Mouse (Mus musculus) stomach, embryonic 16.5 days (tissue): Measurements from ENCODE around the gene Ap5z1. TPM values are rescaled to one million over a fixed set of nuclear protein-coding genes. Genes with fewer than 3 reads are reported as not detected.

ENCODE experiments used
- ATAC-seq: fragments of 200-750 bp; cut with Nextera tagmentation; 2 replicates; pipeline ENCODE4 v1.8.0; 2017; ENCODE audit warnings: moderate number of reproducible peaks, moderate TSS enrichment; ENCODE audit not compliant: insufficient read depth, low FRiP score
- H3K27ac ChIP-seq: fragments of 300-500 bp; sonication (generic); 2 replicates; pipeline ENCODE4 v1.5.1; 2014; ENCODE audit warnings: low read length
- H3K27me3 ChIP-seq: fragments of 300-500 bp; sonication (generic); 2 replicates; pipeline ENCODE4 v1.6.1; 2014; ENCODE audit warnings: low read length, control low read depth, mixed read lengths; ENCODE audit not compliant: control insufficient read depth, insufficient read depth
- H3K36me3 ChIP-seq: fragments of 300-500 bp; sonication (generic); 2 replicates; pipeline ENCODE4 v1.6.1; 2014; ENCODE audit warnings: low read length; ENCODE audit not compliant: control insufficient read depth, insufficient read depth
- H3K4me1 ChIP-seq: fragments of 300-500 bp; sonication (generic); 2 replicates; pipeline ENCODE4 v1.6.1; 2014; ENCODE audit warnings: low read length, control low read depth, mixed read lengths; ENCODE audit not compliant: control insufficient read depth, insufficient read depth
- H3K4me2 ChIP-seq: fragments of 300-500 bp; sonication (generic); 2 replicates; pipeline ENCODE4 v1.6.1; 2014; ENCODE audit warnings: low read depth, low read length, mixed read lengths
- H3K4me3 ChIP-seq: fragments of 300-500 bp; sonication (generic); replicated peaks from 2 replicates; pipeline ENCODE4 v1.5.1; 2014; ENCODE audit warnings: mild to moderate bottlenecking, low read length
- H3K9ac ChIP-seq: fragments of 300-500 bp; sonication (generic); 2 replicates; pipeline ENCODE4 v1.6.1; 2014; ENCODE audit warnings: low read length
- H3K9me3 ChIP-seq: fragments of 300-500 bp; sonication (generic); replicated peaks from 2 replicates; pipeline ENCODE4 v1.6.1; 2016; ENCODE audit warnings: low read length, control low read depth; ENCODE audit not compliant: control insufficient read depth
- WGBS: fragments of 180-500 bp; shearing (Covaris S2); extraction: QIAGEN DNeasy Blood & Tissue Kit; methylation state at CpG from one replicate; pipeline ENCODE4 v1.1.7; 2014; 5-methylcytosine and 5-hydroxymethylcytosine counted together
- polyA plus RNA-seq: library from polyadenylated mRNA; unstranded; fragments of >200 nt; fragmentation: Nextera tagmentation; extraction: Ambion mirVana; gene quantifications from 2 replicates; pipeline ENCODE4 v1.2.1, GENCODE M21; 2015

Gene Ap5z1
- polyA plus RNA-seq, 1 experiment from 2014 or later, result 10.4 TPM

- Histone ChIP-seq H3K9me3 (no peaks in the 10 kb centered on the region), H3K4me1 (no peaks in the 10 kb centered on the region), H3K4me3 (no peak overlapping the region), H3K36me3 (no peaks in the 10 kb centered on the region), H3K27me3 (no peaks in the 10 kb centered on the region), H3K9ac (no peak overlapping the region), H3K4me2 (no peak overlapping the region), H3K27ac (no peak overlapping the region)
- 86% methylated on average over 3 of the region's 3 CpGs for WGBS
- no peak for ATAC-seq
These were observed 29.6 kb downstream of the Ap5z1 start for GRCm38 (mm10) chr5:142493307-142493706.

DNA sequence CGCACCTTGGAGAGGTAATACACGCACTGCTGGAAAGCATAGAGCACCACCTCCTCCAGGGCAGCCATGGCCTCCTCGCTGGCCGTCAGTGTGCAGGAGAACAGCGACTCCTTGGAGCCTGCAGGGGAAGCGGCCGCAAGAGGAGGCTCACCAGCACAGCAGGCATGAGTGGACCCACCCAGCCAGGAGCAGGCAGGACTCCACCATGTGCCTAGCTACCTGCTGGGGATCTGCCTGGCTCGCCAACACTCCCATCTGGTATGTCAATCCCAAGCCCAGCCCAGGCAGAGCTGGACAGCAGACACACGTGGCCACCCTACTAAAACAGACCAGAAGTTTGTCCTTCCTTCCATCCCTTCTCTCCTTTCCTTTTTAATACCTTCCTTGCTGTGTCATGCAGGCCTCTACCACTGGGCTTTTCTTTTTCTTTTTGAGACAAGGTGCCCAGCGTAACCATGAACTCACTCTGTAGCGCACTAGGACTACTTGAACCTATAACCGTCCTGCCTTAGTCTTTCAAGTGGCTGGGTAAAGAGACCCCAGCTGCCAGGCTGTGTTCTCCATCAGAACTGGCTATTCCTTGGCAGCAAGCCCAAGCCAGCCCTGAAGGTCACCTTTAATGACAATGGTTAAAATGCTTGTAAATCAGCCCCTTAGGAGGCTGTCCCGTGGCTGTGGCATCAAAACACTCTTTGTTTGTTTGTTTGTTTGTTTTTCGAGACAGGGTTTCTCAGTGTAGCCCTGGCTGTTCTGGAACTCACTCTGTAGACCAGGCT is 31.8 kb downstream of the Ap5z1 start:
- no peak for ATAC-seq

DNA sequence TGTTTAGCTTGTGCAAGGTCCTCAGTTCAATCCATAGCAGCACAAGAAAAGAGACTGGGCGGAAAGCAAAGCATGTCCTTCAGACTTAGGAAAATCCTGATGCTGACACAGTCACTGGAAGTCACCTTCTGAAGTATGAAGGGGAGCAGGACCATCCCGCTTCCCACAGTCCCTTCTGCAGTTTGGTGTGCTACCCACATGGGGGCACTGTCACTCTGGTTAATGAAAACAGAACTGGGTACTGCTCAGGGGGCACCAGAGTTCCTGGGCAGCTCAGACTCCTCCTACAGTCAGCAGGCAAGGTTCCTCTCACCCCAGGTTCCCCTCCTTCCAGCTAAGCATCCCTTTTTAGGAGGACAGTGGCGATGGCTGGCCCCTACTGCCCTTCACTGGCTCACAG is 35.2 kb downstream of the Ap5z1 start:
- no peak for ATAC-seq
- no peaks in the 10 kb centered on the region for H3K9me3 ChIP-seq
- no peaks in the 10 kb centered on the region for H3K4me1 ChIP-seq
- no peak overlapping the region for H3K9ac ChIP-seq
- no peaks in the 10 kb centered on the region for H3K27me3 ChIP-seq
- H3K4me2 ChIP-seq, result no peak overlapping the region
- no peak overlapping the region for H3K4me3 ChIP-seq
- no peaks in the 10 kb centered on the region for H3K36me3 ChIP-seq
- H3K27ac ChIP-seq, result no peak overlapping the region
- 46% methylated on average over 3 of the region's 3 CpGs for WGBS

More for the DNA sequence above, 31.8 kb downstream of the Ap5z1 start:
- 56% methylated on average over 14 of the region's 14 CpGs for WGBS
- Histone ChIP-seq H3K4me3 (no peak overlapping the region), H3K36me3 (no peaks in the 10 kb centered on the region), H3K4me2 (no peak overlapping the region), H3K27me3 (no peaks in the 10 kb centered on the region), H3K27ac (no peak overlapping the region), H3K9me3 (no peaks in the 10 kb centered on the region), H3K9ac (no peak overlapping the region), H3K4me1 (no peaks in the 10 kb centered on the region)

DNA sequence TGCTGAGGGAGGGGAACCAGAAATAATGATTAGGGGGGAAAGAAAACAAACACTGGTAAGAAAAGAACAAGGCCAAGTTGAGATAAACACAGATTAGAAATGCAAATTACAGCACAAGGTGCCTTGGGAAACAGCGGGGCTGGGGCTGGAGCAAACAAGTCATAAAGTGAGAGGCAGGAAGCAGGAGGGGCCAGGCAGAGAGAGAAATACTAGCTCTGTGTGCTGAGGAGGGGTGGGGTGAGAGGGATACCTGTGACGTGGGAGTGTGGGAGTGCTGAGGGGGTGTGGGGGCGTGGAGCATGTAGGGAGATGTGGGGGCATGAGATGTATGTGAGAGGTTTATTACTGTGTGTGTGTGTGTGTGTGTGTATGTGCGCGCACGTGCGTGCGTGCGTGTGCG is 37.2 kb downstream of the Ap5z1 start:
- H3K9ac ChIP-seq, result no peak overlapping the region
- no peaks in the 10 kb centered on the region for H3K9me3 ChIP-seq
- H3K4me1 ChIP-seq, result no peaks in the 10 kb centered on the region
- no peaks in the 10 kb centered on the region for H3K36me3 ChIP-seq
- H3K4me3 ChIP-seq, result no peak overlapping the region
- H3K27ac ChIP-seq, result no peak overlapping the region
- peak; percentile 39; the same call in 1 of the 2 replicates for ATAC-seq
- WGBS, result 63% methylated on average over 10 of the region's 10 CpGs
- no peak overlapping the region for H3K4me2 ChIP-seq
- no peaks in the 10 kb centered on the region for H3K27me3 ChIP-seq

DNA sequence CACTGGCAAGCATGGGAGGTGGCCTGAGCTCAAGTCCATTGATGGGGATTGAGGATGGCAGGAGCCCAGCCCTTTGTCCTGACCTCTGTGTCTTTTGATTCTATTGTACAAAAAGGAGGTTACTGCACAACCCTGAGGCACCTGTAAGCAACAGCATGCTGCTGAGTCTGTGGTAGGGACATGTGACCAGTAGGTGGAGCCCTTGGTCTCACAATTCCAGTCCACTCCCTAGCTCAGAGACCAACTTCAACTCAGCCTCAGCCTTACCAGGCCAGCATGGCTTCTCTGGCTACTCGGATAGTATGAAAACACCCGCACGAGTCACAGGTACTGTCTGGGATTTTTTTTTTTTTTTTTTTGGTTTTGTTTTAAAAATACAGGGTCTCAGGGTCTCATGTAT is 38.7 kb downstream of the Ap5z1 start:
- no peak overlapping the region for H3K27ac ChIP-seq
- H3K9me3 ChIP-seq, result no peaks in the 10 kb centered on the region
- no peak overlapping the region for H3K4me2 ChIP-seq
- H3K4me1 ChIP-seq, result no peaks in the 10 kb centered on the region
- H3K27me3 ChIP-seq, result no peaks in the 10 kb centered on the region
- ATAC-seq, result peak; percentile 87
- H3K4me3 ChIP-seq, result no peak overlapping the region
- 2% methylated on average over 3 of the region's 3 CpGs for WGBS
- H3K36me3 ChIP-seq, result no peaks in the 10 kb centered on the region
- no peak overlapping the region for H3K9ac ChIP-seq

GRCm38 (mm10) chr5:142504175-142504574 is 40.4 kb downstream of the Ap5z1 start:
- H3K36me3 ChIP-seq, result no peaks in the 10 kb centered on the region
- no peaks in the 10 kb centered on the region for H3K27me3 ChIP-seq
- H3K4me2 ChIP-seq, result no peak overlapping the region
- WGBS, result 84% methylated on average over 3 of the region's 3 CpGs
- H3K9me3 ChIP-seq, result no peaks in the 10 kb centered on the region
- no peak overlapping the region for H3K27ac ChIP-seq
- no peak overlapping the region for H3K9ac ChIP-seq
- H3K4me3 ChIP-seq, result no peak overlapping the region
- H3K4me1 ChIP-seq, result peaks cover 3% of the 10 kb centered on the region; the same call in 1 of the 2 replicates
- no peak for ATAC-seq

DNA sequence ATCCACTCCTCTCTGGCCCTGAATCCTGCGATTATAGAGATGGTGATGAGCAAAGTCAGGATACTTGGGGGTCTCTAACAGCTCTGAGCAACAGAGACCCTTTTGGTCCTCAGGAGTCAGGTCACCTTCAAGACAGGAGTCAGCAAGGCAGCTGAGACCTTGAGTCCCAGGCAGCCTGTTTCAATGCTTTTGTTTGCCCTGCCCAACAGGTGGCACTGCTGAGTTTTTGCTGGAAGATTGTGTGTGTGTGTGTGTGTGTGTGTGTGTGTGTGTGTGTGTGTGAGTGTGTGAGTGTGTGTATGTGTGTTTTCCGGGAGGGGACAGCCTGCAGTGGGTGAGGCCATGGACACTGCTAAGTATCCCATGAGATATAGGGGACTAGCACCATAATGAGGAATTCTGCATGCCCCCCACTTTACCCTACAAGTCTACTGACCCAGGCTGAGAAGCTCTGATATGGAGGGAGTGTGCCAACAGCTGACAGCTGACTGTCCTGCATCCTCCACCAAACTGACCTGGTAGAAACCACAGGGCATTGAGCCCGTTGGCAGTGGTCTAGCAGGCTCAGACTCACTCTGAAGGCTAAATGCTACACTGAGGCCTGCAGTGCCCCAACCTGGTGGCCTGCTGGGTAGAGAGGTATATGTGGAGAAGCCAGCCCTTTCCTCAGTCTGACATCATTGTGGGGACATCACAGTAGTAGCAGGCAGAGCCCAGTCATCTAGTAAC is 42.1 kb downstream of the Ap5z1 start:
- 73% methylated on average over 3 of the region's 3 CpGs for WGBS
- H3K9me3 ChIP-seq, result no peaks in the 10 kb centered on the region
- ATAC-seq, result no peak

GRCm38 (mm10) chr5:142509141-142510060 is 45.7 kb downstream of the Ap5z1 start:
- Histone ChIP-seq H3K9me3 (no peaks in the 10 kb centered on the region), H3K36me3 (no peaks in the 10 kb centered on the region), H3K4me3 (no peak overlapping the region), H3K4me1 (peaks cover 8% of the 10 kb centered on the region; the same call in 1 of the 2 replicates), H3K9ac (no peak overlapping the region), H3K27ac (no peak overlapping the region), H3K27me3 (no peaks in the 10 kb centered on the region), H3K4me2 (no peak overlapping the region)
- no peak for ATAC-seq
- 29% methylated on average over 15 of the region's 15 CpGs for WGBS

More for the DNA sequence above, 42.1 kb downstream of the Ap5z1 start:
- H3K4me2 ChIP-seq, result no peak overlapping the region
- no peak overlapping the region for H3K27ac ChIP-seq
- H3K4me3 ChIP-seq, result no peak overlapping the region
- no peaks in the 10 kb centered on the region for H3K27me3 ChIP-seq
- peaks cover 8% of the 10 kb centered on the region; the same call in 1 of the 2 replicates for H3K4me1 ChIP-seq
- no peak overlapping the region for H3K9ac ChIP-seq
- no peaks in the 10 kb centered on the region for H3K36me3 ChIP-seq
